Mouse (Mus musculus): Measurements from ENCODE around the gene Hddc2. TPM values are rescaled to one million over a fixed set of nuclear protein-coding genes. Genes with fewer than 3 reads are reported as not detected.

The Hddc2 gene
- polyA plus RNA-seq (2012; rRNA removed) = 18.3 and 19.5 TPM in 2 replicates

DNA sequence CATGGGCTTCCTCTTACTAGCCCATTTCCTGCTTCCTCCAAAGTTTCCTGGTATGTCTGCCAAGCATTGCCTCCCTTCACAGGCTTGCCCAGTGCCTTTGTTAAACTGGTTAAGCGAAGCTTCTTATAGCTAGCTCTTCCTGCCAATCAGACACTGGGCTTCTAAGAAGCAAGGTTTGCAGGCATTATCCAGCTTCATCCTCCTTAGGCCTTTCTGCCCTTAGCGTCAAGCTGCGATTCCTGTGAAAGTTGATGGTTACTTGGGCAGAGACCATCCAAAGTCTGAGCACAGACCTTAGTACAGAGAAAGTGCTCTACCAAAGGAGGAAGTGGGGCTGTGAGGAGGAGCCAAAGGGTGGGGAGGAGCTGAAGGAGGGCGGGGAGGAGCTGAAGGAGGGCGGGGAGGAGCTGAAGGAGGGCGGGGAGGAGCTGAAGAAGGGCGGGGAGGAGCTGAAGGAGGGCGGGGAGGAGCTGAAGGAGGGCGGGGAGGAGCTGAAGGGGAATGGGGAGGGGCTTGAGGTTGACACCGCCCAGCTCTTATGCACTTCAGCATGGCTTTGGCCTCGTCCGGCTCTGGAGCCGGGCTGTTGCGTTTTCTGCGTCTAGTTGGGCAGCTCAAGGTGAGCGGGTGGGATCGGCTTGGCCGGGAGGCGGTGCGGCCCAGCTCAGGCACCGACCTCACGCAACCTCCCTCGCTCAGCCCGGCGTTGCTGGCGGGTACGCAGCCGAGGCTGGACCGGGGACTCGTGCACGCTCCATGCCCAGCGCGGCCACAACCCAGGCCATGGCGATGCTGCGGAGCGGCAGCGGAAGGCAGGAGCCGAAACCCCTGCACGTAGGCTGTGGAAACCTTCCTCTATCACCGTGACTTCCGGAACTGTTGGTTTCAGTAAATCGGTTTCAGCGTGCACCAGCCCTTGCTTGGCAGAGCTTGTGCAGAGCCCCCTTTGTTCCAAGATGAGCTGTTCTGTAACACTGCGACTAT lies at the start of gene Hddc2:
TSS of gene Hddc2 (plus strand) at position 519 of the 984 bp plus-strand sequence.
- peak; percentile 71 to 73 for DNase-seq
- Histone ChIP-seq H3K4me1 (ENCODE audit: control insufficient read depth, insufficient read depth, low read length) (no peaks in the 10 kb centered on the region), H3K4me3 (replicated peaks; ENCODE audit: insufficient read depth, low read depth, low read length) (peak within 1 kb of the TSS; percentile 65), H3K27me3 (ENCODE audit: control insufficient read depth, insufficient read depth, low read length) (no peaks in the 10 kb centered on the region), H3K27ac (ENCODE audit: insufficient read depth, low read length) (no peak within 1 kb of the TSS)
- no peak for TF ChIP-seq CTCF (IDR thresholded peaks at IDR 0.05; ENCODE audit: borderline replicate concordance, insufficient read depth, low read depth, low read length)
- peak; percentile 52; the same call in 1 of the 2 replicates for TF ChIP-seq POLR2A (IDR thresholded peaks at IDR 0.05; ENCODE audit: borderline replicate concordance, insufficient read depth, low read length)
- 4% methylated on average over 44 of the region's 44 CpGs for WGBS

DNA sequence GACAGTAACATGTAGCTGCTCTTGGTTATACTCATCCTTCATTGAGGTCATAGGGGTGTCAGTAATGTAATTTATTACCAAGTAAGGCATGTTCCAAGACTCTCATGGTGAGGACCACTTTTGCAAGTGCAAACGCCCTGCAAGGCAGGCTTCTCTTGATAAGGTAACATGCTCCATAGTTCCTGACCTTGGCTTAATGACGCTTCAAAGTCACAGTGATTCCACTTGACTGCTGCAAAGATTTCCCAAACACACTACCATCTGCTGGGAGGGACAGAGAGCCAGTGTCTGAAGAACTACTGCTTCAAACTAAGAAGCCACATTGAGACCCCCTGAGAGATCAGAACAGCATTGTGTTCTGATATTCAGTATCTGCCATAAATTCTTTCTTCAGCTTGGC lies 40.4 kb upstream of the Hddc2 start:
- 68% methylated on average over 2 of the region's 2 CpGs for WGBS

DNA sequence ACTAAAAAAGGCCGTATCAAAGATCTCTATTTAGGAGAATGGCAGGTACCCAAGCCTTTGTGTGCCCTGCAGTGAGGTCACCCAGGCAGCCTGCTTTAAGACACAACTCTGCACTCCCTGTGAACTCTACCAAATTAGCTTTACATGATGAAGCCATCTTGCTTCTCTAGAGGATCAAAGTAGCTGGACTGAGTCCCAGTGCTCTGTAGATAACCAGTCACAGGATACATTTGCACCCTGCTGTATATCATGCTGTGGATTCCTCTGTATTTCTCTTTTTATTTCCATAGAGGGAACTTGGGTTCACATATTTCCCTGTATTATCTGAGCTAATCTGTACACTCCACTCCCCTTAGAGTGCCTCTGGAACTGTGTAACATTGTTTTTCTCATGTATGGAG lies 40.0 kb upstream of the Hddc2 start:
- 33% methylated on average over 1 of the region's 1 CpGs for WGBS
- DNase-seq = no peak
- TF ChIP-seq CTCF (IDR thresholded peaks at IDR 0.05; ENCODE audit: borderline replicate concordance, insufficient read depth, low read depth, low read length) = no peak
- no peak overlapping the region for H3K4me3 ChIP-seq (replicated peaks; ENCODE audit: insufficient read depth, low read depth, low read length)
- no peaks in the 10 kb centered on the region for H3K4me1 ChIP-seq (ENCODE audit: control insufficient read depth, insufficient read depth, low read length)
- no peaks in the 10 kb centered on the region for H3K27me3 ChIP-seq (ENCODE audit: control insufficient read depth, insufficient read depth, low read length)
- no peak overlapping the region for H3K27ac ChIP-seq (ENCODE audit: insufficient read depth, low read length)

More for the DNA sequence above, 40.4 kb upstream of the Hddc2 start:
- Histone ChIP-seq H3K4me3 (replicated peaks; ENCODE audit: insufficient read depth, low read depth, low read length) (no peak overlapping the region), H3K27ac (ENCODE audit: insufficient read depth, low read length) (no peak overlapping the region), H3K4me1 (ENCODE audit: control insufficient read depth, insufficient read depth, low read length) (no peaks in the 10 kb centered on the region), H3K27me3 (ENCODE audit: control insufficient read depth, insufficient read depth, low read length) (no peaks in the 10 kb centered on the region)
- DNase-seq = no peak
- no peak for TF ChIP-seq CTCF (IDR thresholded peaks at IDR 0.05; ENCODE audit: borderline replicate concordance, insufficient read depth, low read depth, low read length)
- no peak for TF ChIP-seq POLR2A (IDR thresholded peaks at IDR 0.05; ENCODE audit: borderline replicate concordance, insufficient read depth, low read length)

DNA sequence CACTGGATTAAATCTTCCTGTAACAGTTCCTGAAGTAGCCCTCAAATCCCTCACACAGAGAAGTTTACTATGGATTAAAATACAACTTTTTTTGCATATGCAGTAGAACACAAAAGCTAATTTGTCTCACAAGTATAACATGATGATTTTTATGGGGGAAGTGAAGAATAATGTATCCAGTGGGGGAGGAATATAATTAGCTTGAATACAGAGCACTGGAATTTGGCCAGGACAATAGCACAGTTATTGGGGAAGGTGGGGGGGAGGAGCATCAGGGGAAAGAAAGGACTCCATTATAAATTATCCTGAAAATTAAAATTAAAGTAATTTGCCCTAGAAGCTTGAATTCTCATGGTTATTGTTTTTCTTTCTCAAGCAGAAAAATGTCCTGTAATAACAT lies 25.4 kb upstream of the Hddc2 start:
- Histone ChIP-seq H3K4me3 (replicated peaks; ENCODE audit: insufficient read depth, low read depth, low read length) (no peak overlapping the region), H3K4me1 (ENCODE audit: control insufficient read depth, insufficient read depth, low read length) (no peaks in the 10 kb centered on the region), H3K27ac (ENCODE audit: insufficient read depth, low read length) (no peak overlapping the region), H3K27me3 (ENCODE audit: control insufficient read depth, insufficient read depth, low read length) (no peaks in the 10 kb centered on the region)
- TF ChIP-seq POLR2A (IDR thresholded peaks at IDR 0.05; ENCODE audit: borderline replicate concordance, insufficient read depth, low read length) (no peak), CTCF (IDR thresholded peaks at IDR 0.05; ENCODE audit: borderline replicate concordance, insufficient read depth, low read depth, low read length) (no peak)
- DNase-seq = no peak

DNA sequence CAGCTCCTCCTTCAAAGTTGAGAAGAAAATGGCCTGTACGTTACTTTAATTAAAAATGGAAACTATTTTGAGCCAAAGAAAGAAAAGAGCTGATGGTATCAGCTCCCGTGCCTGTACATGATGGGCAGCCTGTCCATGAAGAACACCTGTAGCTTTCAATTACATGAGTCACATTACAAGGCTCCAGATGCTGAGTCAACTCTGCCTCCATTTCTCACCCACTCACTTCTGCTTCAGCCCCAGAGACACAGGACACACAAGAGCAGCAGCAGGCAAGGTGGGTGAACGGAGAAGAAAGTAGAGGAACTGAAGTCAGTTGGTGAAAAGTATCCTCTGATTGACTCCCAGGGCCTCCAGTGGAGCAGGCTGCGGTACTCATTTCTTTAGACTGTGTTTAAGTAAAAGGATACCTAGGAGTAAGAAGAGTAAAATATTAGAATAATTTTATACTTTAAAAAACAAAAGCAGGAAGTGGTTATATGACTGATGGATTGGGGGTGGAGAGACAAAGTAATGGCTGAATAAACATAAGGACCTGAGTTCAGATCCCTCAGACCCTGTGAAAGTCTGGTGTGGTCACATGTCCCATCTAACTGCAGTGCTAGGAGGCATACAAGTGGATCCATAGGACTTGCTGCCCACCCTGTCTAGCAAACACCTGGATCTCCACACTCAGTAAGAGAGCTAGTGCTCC lies 24.3 kb upstream of the Hddc2 start:
- Histone ChIP-seq H3K27me3 (ENCODE audit: control insufficient read depth, insufficient read depth, low read length) (no peaks in the 10 kb centered on the region), H3K27ac (ENCODE audit: insufficient read depth, low read length) (no peak overlapping the region), H3K4me3 (replicated peaks; ENCODE audit: insufficient read depth, low read depth, low read length) (no peak overlapping the region), H3K4me1 (ENCODE audit: control insufficient read depth, insufficient read depth, low read length) (no peaks in the 10 kb centered on the region)
- 88% methylated on average over 4 of the region's 4 CpGs for WGBS
- DNase-seq = no peak
- TF ChIP-seq CTCF (IDR thresholded peaks at IDR 0.05; ENCODE audit: borderline replicate concordance, insufficient read depth, low read depth, low read length) (no peak), POLR2A (IDR thresholded peaks at IDR 0.05; ENCODE audit: borderline replicate concordance, insufficient read depth, low read length) (no peak)

DNA sequence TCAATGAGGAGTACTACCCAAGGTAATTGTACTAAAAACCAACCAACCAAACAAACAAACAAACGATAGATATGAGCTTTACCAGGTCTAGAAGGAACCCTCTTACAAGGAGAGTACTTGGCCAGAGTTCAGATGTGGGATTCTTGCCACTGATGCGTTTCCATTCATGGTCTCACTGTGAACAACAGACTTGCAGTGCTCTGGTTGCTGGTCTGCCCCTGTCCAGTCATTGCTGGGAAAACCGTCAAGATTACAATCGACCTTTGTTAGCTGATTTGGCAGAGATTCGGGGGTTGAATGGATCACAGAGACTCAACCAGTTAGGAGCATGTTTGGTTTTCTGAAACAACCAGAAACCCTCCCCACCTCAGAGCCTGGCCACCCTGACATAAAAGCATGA lies 17.5 kb upstream of the Hddc2 start:
- no peak for DNase-seq
- no peak for TF ChIP-seq CTCF (IDR thresholded peaks at IDR 0.05; ENCODE audit: borderline replicate concordance, insufficient read depth, low read depth, low read length)
- no peak for TF ChIP-seq POLR2A (IDR thresholded peaks at IDR 0.05; ENCODE audit: borderline replicate concordance, insufficient read depth, low read length)
- 6% methylated on average over 5 of the region's 5 CpGs for WGBS

DNA sequence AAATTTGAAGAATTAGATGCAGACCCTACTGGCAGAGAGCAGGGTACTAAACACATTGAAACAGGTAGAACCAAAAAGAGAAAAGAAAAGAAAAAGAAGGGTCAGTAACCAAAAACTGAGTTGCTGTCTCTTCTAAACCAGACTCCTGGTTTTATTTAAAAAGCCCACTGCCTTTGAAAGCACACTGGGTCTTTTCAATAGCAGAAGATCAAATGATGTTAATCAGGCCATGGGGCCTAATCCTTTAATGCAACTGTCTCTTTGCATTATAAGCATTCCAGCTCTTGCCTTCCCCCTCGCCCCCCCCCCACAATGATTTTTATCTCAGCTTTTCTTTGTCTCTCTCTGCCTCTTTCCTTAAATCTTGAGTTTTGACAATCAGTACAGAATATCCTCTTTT lies 16.7 kb upstream of the Hddc2 start:
- WGBS = 60% methylated on average over 1 of the region's 1 CpGs
- no peak overlapping the region for H3K27ac ChIP-seq (ENCODE audit: insufficient read depth, low read length)
- no peaks in the 10 kb centered on the region for H3K27me3 ChIP-seq (ENCODE audit: control insufficient read depth, insufficient read depth, low read length)
- H3K4me1 ChIP-seq (ENCODE audit: control insufficient read depth, insufficient read depth, low read length) = no peaks in the 10 kb centered on the region
- no peak for TF ChIP-seq POLR2A (IDR thresholded peaks at IDR 0.05; ENCODE audit: borderline replicate concordance, insufficient read depth, low read length)
- no peak for TF ChIP-seq CTCF (IDR thresholded peaks at IDR 0.05; ENCODE audit: borderline replicate concordance, insufficient read depth, low read depth, low read length)
- DNase-seq = no peak
- no peak overlapping the region for H3K4me3 ChIP-seq (replicated peaks; ENCODE audit: insufficient read depth, low read depth, low read length)

More for the DNA sequence above, 17.5 kb upstream of the Hddc2 start:
- Histone ChIP-seq H3K4me3 (replicated peaks; ENCODE audit: insufficient read depth, low read depth, low read length) (no peak overlapping the region), H3K27me3 (ENCODE audit: control insufficient read depth, insufficient read depth, low read length) (no peaks in the 10 kb centered on the region), H3K4me1 (ENCODE audit: control insufficient read depth, insufficient read depth, low read length) (no peaks in the 10 kb centered on the region), H3K27ac (ENCODE audit: insufficient read depth, low read length) (no peak overlapping the region)

Data from cerebellum, adult 2 months (tissue).